Mouse (Mus musculus) kidney, embryonic 16.5 days (tissue): ENCODE data around the gene Palmd. TPM values are rescaled to one million over a fixed set of nuclear protein-coding genes. Genes with fewer than 3 reads are reported as not detected.

Experiments
- ATAC-seq: fragments of 200-750 bp; cut with Nextera tagmentation; 2 replicates; pipeline ENCODE4 v1.8.0; 2017; ENCODE audit warnings: moderate TSS enrichment; ENCODE audit not compliant: low FRiP score, low TSS enrichment
- H3K27ac ChIP-seq: fragments of 300-500 bp; sonication (generic); 2 replicates; pipeline ENCODE4 v1.5.1; 2014; ENCODE audit warnings: low read length
- H3K27me3 ChIP-seq: fragments of 300-500 bp; sonication (generic); 2 replicates; pipeline ENCODE4 v1.6.1; 2014; ENCODE audit warnings: low read length, control low read depth, mixed read lengths; ENCODE audit not compliant: insufficient read depth
- H3K36me3 ChIP-seq: fragments of 300-500 bp; sonication (generic); 2 replicates; pipeline ENCODE4 v1.6.1; 2014; ENCODE audit warnings: low read length, control low read depth, mixed read lengths; ENCODE audit not compliant: insufficient read depth
- H3K4me1 ChIP-seq: fragments of 300-500 bp; sonication (generic); 2 replicates; pipeline ENCODE4 v1.6.1; 2014; ENCODE audit warnings: low read length, control low read depth, mixed read lengths; ENCODE audit not compliant: insufficient read depth
- H3K4me2 ChIP-seq: fragments of 300-500 bp; sonication (generic); replicated peaks from 2 replicates; pipeline ENCODE4 v1.6.1; 2014; ENCODE audit warnings: low read depth, low read length
- H3K4me3 ChIP-seq: fragments of 300-500 bp; sonication (generic); 2 replicates; pipeline ENCODE4 v1.5.1; 2014; ENCODE audit warnings: mild to moderate bottlenecking, low read length
- H3K9ac ChIP-seq: fragments of 300-500 bp; sonication (generic); replicated peaks from 2 replicates; pipeline ENCODE4 v1.6.1; 2014; ENCODE audit warnings: low read length
- H3K9me3 ChIP-seq: fragments of 300-500 bp; sonication (generic); 2 replicates; pipeline ENCODE4 v1.6.1; 2016; ENCODE audit warnings: low read length, control low read depth
- whole genome bisulfite sequencing: fragments of 180-500 bp; shearing (Covaris S2); extraction: QIAGEN DNeasy Blood & Tissue Kit; methylation state at CpG from one replicate; pipeline ENCODE4 v1.1.7; 2014; 5-methylcytosine and 5-hydroxymethylcytosine counted together
- polyA plus RNA-seq: library from polyadenylated mRNA; unstranded; fragments of >200 nt; fragmentation: Nextera tagmentation; extraction: Ambion mirVana; gene quantifications from 2 replicates; pipeline ENCODE4 v1.2.1, GENCODE M21; 2015

The Palmd gene
- polyA plus RNA-seq, 1 experiment from 2014 or later = 2.5 TPM

DNA sequence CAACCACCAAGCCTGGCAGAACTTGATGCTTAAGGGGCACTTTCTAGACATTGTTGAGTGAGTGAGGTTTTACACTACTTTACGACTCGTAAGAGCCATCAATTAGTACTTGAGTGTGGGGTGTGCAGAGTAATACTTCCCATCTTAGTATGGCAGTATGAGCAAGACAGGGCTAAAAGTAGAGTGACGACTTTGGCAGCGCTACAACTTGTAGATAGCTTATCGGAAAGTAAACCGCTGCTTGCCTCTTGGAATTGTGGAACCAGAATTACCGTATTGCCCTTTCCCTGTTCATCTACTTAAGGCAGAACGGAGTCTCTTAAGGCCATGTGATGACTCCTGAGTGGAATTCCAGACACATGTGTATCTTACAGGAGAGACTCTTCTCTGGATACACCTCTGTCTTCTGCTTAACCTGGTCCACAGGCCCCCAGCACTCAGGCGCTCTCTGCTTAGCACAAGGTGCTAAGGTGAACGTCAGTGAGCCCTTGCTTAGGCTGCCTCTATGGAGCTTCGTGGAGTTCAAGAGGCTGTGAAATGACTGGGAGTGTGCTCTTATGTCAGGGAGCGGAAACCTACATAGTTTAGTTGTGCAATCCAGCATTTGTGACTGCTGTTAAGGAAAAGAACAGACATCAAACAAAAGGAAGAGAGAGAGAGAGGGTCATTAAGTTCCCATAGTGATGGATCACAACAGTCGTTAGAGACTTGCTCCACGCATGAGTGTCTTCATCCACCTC is 86.4 kb downstream of the Palmd start:
- no peak for ATAC-seq
- no peak overlapping the region for H3K4me3 ChIP-seq

DNA sequence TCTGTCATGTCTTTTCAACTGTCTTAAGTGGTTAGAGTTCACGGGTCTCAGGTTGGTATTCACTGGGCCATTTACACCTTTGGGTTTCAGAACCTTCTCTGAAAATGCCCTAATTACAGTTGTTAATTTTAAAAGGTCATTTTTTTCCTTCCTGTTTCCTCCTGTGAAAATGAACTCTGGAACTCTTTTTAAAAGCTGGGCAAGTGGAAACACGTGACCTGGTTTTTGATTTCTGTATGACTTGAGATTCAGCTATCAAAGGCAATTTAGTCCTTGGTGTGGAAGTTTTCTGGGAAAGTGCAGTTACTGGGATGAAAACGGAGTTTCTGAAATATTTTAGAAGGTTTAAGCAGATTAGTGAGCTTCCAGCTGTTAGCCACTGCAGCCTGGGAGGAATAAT is 98.4 kb downstream of the Palmd start:
- WGBS = 66% methylated on average over 3 of the region's 3 CpGs
- no peaks in the 10 kb centered on the region for H3K9me3 ChIP-seq
- no peaks in the 10 kb centered on the region for H3K36me3 ChIP-seq
- no peak overlapping the region for H3K27ac ChIP-seq
- no peaks in the 10 kb centered on the region for H3K27me3 ChIP-seq
- no peak overlapping the region for H3K4me2 ChIP-seq
- H3K9ac ChIP-seq = no peak overlapping the region
- H3K4me1 ChIP-seq = no peaks in the 10 kb centered on the region
- no peak overlapping the region for H3K4me3 ChIP-seq
- ATAC-seq = no peak

More for the DNA sequence above, 86.4 kb downstream of the Palmd start:
- WGBS = 76% methylated on average over 14 of the region's 14 CpGs
- Histone ChIP-seq H3K9me3 (no peaks in the 10 kb centered on the region), H3K4me1 (no peaks in the 10 kb centered on the region), H3K4me2 (no peak overlapping the region), H3K36me3 (peaks cover 4% of the 10 kb centered on the region; the same call in 1 of the 2 replicates), H3K27ac (no peak overlapping the region), H3K27me3 (no peaks in the 10 kb centered on the region), H3K9ac (no peak overlapping the region)

Other genes starting within 250 kb of the Palmd start
- gene Agl, start 160.8 kb downstream of the Palmd start, polyA plus RNA-seq = 18.1 and 20.6 TPM in 2 replicates
- gene Frrs1, start 109.5 kb downstream of the Palmd start, polyA plus RNA-seq = 22.4 and 28.1 TPM in 2 replicates
- gene 4930455H04Rik, start 720 bp downstream of the Palmd start, polyA plus RNA-seq = not detected in 2 replicates